Mouse (Mus musculus): Measurements from ENCODE around the gene 2410131K14Rik.

DNA sequence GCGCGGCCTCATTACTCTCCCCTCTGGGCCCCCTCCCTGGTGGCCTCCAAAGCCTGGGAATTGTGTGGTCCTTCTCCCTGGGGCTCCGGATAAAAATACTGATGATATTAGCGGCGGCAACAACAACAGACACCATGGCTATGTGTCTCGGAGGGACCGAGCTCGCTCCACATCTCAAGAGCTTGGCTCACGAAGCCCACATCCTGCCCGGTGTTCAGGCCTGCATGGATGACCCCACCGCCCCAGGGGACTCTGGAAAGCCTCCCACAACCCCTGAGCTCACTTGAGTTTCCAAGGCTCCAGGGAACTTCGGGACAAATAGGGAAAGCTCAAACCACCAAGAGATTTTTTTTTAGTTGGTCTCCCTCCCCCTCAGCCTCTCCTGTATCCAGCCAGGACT lies 5.4 kb upstream of the 2410131K14Rik start:
- no peak for TF ChIP-seq TAL1 (IDR thresholded peaks at IDR 0.05; ENCODE audit: low read length)
- TF ChIP-seq GATA1 (IDR thresholded peaks at IDR 0.05; ENCODE audit: low read length): no peak
